In the genomic region with DNA sequence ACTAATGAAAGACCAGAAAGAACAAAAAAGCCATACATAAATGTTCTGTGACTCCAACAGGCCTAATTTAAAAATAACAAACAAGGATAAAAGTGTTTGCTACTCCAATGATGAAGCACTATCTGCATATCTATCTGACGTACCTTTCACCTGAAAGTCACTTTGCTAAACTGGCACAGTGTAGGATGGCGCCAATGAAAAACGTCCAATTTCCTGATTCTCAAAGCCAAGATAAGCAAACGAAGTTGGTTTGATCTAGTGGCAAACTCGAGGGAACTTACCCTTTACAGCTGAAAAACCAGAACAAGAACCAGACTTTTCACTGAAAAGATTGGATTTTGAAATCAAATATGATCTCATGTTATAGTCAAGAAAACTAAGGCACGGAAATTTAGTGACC, we compare ENCODE assay signal across 13 mouse cellular contexts.
"Had no signal": no experiment of that assay in that cellular context is flagged by ENCODE, and none has a peak within 500 bp of the region (broad histone marks: within the 10 kb centered on the region; RNA-seq: fewer than 3 reads in every experiment).

No protein-coding gene starts in this region.

- ATAC-seq: liver, postnatal 0 days; midbrain, embryonic 16.5 days had no signal

- H3K36me3 ChIP-seq: lung, embryonic 15.5 days had no signal

- H3K27ac ChIP-seq: left cerebral cortex, adult 2 months; limb, embryonic 10.5 days; liver, embryonic 13.5 days; lung, embryonic 15.5 days; macrophage; midbrain, embryonic 12.5 days had no signal

- H3K4me3 ChIP-seq: left cerebral cortex, adult 2 months; limb, embryonic 10.5 days; liver, embryonic 13.5 days; lung, embryonic 15.5 days; megakaryocyte, embryonic 14.5 days; midbrain, embryonic 12.5 days had no signal

- H3K9me3 ChIP-seq: limb, embryonic 10.5 days; liver, embryonic 13.5 days; lung, embryonic 15.5 days; midbrain, embryonic 12.5 days had no signal

- H3K4me1 ChIP-seq: liver, embryonic 13.5 days; midbrain, embryonic 12.5 days had no signal

- H3K27me3 ChIP-seq: liver, embryonic 13.5 days; lung, embryonic 15.5 days; megakaryocyte, embryonic 14.5 days; midbrain, embryonic 12.5 days had no signal

- H3K4me2 ChIP-seq: liver, embryonic 13.5 days; lung, embryonic 15.5 days; midbrain, embryonic 12.5 days had no signal

- DNase-seq: kidney, adult 18-20 months; kidney, postnatal 25 days; liver, embryonic 13.5 days; liver, postnatal 0 days; lung, postnatal 14 days; right cerebral cortex, postnatal 14 days had no signal

- H3K9ac ChIP-seq: liver, embryonic 13.5 days; liver, postnatal 0 days; lung, embryonic 15.5 days; midbrain, embryonic 12.5 days had no signal
